Mouse (Mus musculus): Measurements from ENCODE around the gene Coq10a. TPM values are rescaled to one million over a fixed set of nuclear protein-coding genes. Genes with fewer than 3 reads are reported as not detected.

Coq10a gene
- total and polyA plus RNA-seq, 2 experiments from 2014 or later = 42.8 to 56.4 TPM

DNA sequence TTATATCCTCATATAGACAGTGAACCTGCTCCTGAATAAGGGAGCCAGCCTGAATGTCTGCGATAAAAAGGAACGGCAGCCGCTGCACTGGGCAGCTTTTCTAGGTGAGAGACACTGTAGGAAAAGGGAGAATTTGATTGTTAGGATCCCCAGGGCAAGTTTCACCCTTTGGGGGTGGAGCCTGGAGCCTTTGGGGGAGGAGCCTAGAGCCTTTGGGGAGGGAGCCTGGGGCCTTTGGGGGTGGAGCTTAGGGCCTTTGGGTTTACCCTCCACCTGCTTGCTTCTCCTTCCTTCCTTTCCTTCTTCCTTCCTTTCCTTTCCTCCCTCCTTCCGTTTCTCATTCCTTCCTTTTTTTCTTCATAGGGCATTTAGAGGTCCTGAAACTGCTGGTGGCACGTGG lies 11.8 kb upstream of the Coq10a start:
- Histone ChIP-seq H3K27me3 (ENCODE audit: insufficient read depth, low read length) (no peaks in the 10 kb centered on the region), H3K9me3 (ENCODE audit: low read length) (no peaks in the 10 kb centered on the region), H3K9ac (replicated peaks; ENCODE audit: low read length, poor library complexity, severe bottlenecking) (no peak overlapping the region), H3K27ac (ENCODE audit: low read depth, low read length) (no peak overlapping the region), H3K4me3 (ENCODE audit: low read depth, low read length) (no peak overlapping the region), H3K4me2 (ENCODE audit: low read depth, low read length, poor library complexity, severe bottlenecking) (no peak overlapping the region), H3K36me3 (ENCODE audit: insufficient read depth, low read length) (peaks cover 55% of the 10 kb centered on the region), H3K4me1 (ENCODE audit: insufficient read depth, low read length) (peaks cover 9% of the 10 kb centered on the region; the same call in 1 of the 2 replicates)
- TF ChIP-seq CTCF (IDR thresholded peaks at IDR 0.05) = no peak
- DNase-seq (ENCODE audit: low spot score) (no peak), ATAC-seq (ENCODE audit: low FRiP score) (no peak)
- WGBS = 92% methylated on average over 5 of the region's 5 CpGs

DNA sequence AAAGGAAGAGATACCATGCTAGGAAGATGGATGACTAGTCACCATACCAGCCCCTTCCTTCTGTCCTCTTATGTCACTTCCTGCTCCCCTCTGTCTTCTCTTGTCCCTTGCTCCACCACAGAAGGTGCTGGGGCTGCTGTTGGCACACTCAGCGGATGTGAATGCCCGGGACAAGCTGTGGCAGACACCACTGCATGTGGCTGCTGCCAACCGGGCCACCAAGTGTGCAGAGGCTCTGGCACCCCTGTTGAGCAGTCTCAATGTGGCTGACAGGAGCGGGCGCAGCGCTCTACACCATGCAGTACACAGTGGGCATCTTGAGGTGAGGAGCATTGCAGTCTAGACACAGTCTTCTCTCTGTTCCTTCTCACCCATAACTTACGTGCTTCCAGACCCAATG lies 10.5 kb upstream of the Coq10a start:
- H3K36me3 ChIP-seq (ENCODE audit: insufficient read depth, low read length) = peaks cover 44% of the 10 kb centered on the region

DNA sequence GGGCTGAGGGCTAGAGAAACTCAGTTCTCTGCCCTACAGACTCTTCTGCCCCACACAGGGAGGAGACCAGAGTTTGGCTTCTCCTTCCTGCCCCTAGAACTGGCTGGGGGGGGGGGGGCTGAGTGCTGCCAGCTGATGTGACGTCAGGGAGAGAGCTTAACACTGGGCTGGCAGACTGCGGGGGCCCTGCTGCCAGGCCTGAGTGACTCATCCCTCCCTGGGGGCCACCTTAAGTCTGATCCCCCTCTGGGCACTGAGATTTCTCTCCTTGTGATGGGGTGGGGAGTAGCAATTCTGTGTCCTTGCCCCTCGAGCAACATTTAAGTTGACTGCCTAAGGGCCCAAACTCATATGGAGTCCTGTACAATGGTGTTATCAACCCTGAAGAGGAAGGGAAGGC lies 9.7 kb upstream of the Coq10a start:
- Histone ChIP-seq H3K27ac (ENCODE audit: low read depth, low read length) (no peak overlapping the region), H3K36me3 (ENCODE audit: insufficient read depth, low read length) (peaks cover 36% of the 10 kb centered on the region), H3K9ac (replicated peaks; ENCODE audit: low read length, poor library complexity, severe bottlenecking) (peak overlapping the region; percentile 99), H3K9me3 (ENCODE audit: low read length) (no peaks in the 10 kb centered on the region), H3K4me3 (ENCODE audit: low read depth, low read length) (peak overlapping the region; percentile 94), H3K4me2 (ENCODE audit: low read depth, low read length, poor library complexity, severe bottlenecking) (peak overlapping the region; percentile 77), H3K4me1 (ENCODE audit: insufficient read depth, low read length) (peaks cover 9% of the 10 kb centered on the region; the same call in 1 of the 2 replicates), H3K27me3 (ENCODE audit: insufficient read depth, low read length) (no peaks in the 10 kb centered on the region)
- DNase-seq (ENCODE audit: low spot score) (no peak), ATAC-seq (ENCODE audit: low FRiP score) (no peak)
- 27% methylated on average over 3 of the region's 3 CpGs for WGBS
- TF ChIP-seq CTCF (IDR thresholded peaks at IDR 0.05) = no peak

More for the DNA sequence above, 10.5 kb upstream of the Coq10a start:
- no peak overlapping the region for H3K4me3 ChIP-seq (ENCODE audit: low read depth, low read length)
- H3K27ac ChIP-seq (ENCODE audit: low read depth, low read length) = no peak overlapping the region
- H3K27me3 ChIP-seq (ENCODE audit: insufficient read depth, low read length) = no peaks in the 10 kb centered on the region
- DNase-seq (ENCODE audit: low spot score) (no peak), ATAC-seq (ENCODE audit: low FRiP score) (no peak)
- no peak overlapping the region for H3K9ac ChIP-seq (replicated peaks; ENCODE audit: low read length, poor library complexity, severe bottlenecking)
- 89% methylated on average over 7 of the region's 7 CpGs for WGBS
- TF ChIP-seq CTCF (IDR thresholded peaks at IDR 0.05) = no peak
- no peaks in the 10 kb centered on the region for H3K9me3 ChIP-seq (ENCODE audit: low read length)
- no peak overlapping the region for H3K4me2 ChIP-seq (ENCODE audit: low read depth, low read length, poor library complexity, severe bottlenecking)
- peaks cover 9% of the 10 kb centered on the region; the same call in 1 of the 2 replicates for H3K4me1 ChIP-seq (ENCODE audit: insufficient read depth, low read length)

DNA sequence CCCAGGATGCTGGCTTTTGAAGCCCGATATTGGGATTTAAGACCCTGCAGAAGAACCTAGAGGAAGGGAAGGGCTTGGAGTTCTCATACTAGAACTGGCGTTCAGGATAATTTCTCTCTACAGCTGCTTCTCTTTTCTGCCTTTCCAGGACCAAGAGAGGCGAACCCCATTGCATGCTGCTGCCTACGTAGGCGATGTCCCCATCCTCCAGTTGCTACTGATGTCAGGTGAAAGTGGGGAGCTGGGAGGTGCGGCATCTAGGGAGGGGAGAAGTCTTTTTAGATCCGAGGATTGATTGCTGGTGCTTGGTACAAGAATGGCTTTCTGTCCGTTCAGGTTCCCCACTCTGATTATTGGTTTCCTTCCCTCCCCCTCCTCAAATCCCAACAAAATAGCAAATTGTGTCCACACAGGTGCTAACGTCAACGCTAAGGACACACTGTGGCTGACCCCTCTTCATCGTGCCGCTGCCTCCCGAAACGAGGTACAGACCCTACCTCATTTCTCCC lies 9.2 kb upstream of the Coq10a start:
- Histone ChIP-seq H3K27me3 (ENCODE audit: insufficient read depth, low read length) (no peaks in the 10 kb centered on the region), H3K4me3 (ENCODE audit: low read depth, low read length) (peak overlapping the region; percentile 94), H3K9me3 (ENCODE audit: low read length) (no peaks in the 10 kb centered on the region), H3K4me1 (ENCODE audit: insufficient read depth, low read length) (peaks cover 9% of the 10 kb centered on the region; the same call in 1 of the 2 replicates), H3K27ac (ENCODE audit: low read depth, low read length) (peak overlapping the region; percentile 98), H3K36me3 (ENCODE audit: insufficient read depth, low read length) (peaks cover 32% of the 10 kb centered on the region), H3K9ac (replicated peaks; ENCODE audit: low read length, poor library complexity, severe bottlenecking) (peak overlapping the region; percentile 99), H3K4me2 (ENCODE audit: low read depth, low read length, poor library complexity, severe bottlenecking) (peak overlapping the region; percentile 77)
- 49% methylated on average over 14 of the region's 14 CpGs for whole genome bisulfite sequencing
- DNase-seq (ENCODE audit: low spot score) (no peak), ATAC-seq (ENCODE audit: low FRiP score) (no peak)
- TF ChIP-seq CTCF (IDR thresholded peaks at IDR 0.05) = no peak

DNA sequence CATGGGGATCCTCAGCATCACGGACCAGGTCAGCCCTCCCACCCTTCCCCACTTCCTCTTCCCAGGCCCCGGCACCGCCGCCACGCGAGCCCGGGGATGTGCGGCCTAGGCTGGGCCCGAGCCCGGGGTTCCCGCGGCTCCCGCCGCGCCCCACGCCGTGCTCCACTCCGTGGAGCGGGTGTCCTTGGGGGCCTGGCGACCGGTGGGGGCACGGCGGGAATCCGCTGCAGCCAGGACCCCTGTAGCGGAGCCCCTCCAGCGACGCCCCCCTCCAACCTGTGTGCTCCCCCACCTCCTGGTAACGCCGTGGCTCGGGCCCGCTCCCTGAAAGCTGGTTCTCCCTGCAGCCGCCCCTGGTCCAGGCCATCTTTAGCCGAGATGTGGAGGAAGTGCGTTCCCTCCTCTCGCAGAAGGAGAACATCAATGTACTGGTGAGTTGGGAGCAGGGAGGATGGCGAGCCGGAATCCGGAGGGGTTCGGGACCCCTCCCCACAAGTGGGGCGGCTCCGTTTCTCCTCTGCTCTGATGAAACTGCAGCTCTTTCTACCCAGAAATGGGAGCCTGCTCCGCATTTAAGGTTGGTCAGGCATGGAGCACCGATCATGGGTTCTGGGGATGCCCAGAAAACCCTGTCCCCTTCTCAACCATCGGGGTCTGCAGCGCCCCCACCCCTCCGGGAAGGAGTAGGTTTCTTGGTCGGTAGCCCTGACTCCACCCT lies 8.6 kb upstream of the Coq10a start:
- no peaks in the 10 kb centered on the region for H3K27me3 ChIP-seq (ENCODE audit: insufficient read depth, low read length)
- H3K9me3 ChIP-seq (ENCODE audit: low read length) = no peaks in the 10 kb centered on the region
- ATAC-seq (ENCODE audit: low FRiP score) (peak; percentile 74), DNase-seq (ENCODE audit: low spot score) (peak; percentile 78)
- H3K4me1 ChIP-seq (ENCODE audit: insufficient read depth, low read length) = peaks cover 9% of the 10 kb centered on the region; the same call in 1 of the 2 replicates
- peak; percentile 43 for TF ChIP-seq CTCF (IDR thresholded peaks at IDR 0.05)
- peaks cover 25% of the 10 kb centered on the region for H3K36me3 ChIP-seq (ENCODE audit: insufficient read depth, low read length)
- under 1% methylated on average over 32 of the region's 47 CpGs for WGBS
- H3K9ac ChIP-seq (replicated peaks; ENCODE audit: low read length, poor library complexity, severe bottlenecking) = peak overlapping the region; percentile 99
- peak overlapping the region; percentile 98 for H3K27ac ChIP-seq (ENCODE audit: low read depth, low read length)
- H3K4me3 ChIP-seq (ENCODE audit: low read depth, low read length) = peak overlapping the region; percentile 94
- H3K4me2 ChIP-seq (ENCODE audit: low read depth, low read length, poor library complexity, severe bottlenecking) = peak overlapping the region; percentile 77

Data from midbrain, postnatal 0 days (tissue).